ENCODE assay signal across 9 mouse cellular contexts in genomic region chr9:72872298-72873130, GRCm38 (mm10). TPM values are rescaled to one million over a fixed set of nuclear protein-coding genes. Genes with fewer than 3 reads are reported as not detected.
DNase-seq lines count a peak whose midpoint lies in the region; ATAC-seq and TF ChIP-seq lines count a peak whose summit lies in the region.
"Had no signal": no experiment of that assay in that cellular context is flagged by ENCODE, and none has a peak within 500 bp of the region (broad histone marks: within the 10 kb centered on the region; RNA-seq: fewer than 3 reads in every experiment).

No protein-coding gene starts in this region.

- TF ChIP-seq CTCF in CH12.LX (conservative IDR thresholded peaks at IDR 0.05 in 1 of 2, IDR thresholded peaks at IDR 0.05 in 1 of 2; ENCODE audit: low read depth in 2 of 2, low read length in 2 of 2), result no peak

- no peak for TF ChIP-seq POLR2A in CH12.LX (IDR thresholded peaks at IDR 0.05; ENCODE audit: low read depth, low read length)

- H3K36me3 ChIP-seq in heart, embryonic 10.5 days, result peaks cover 22% of the 10 kb centered on the region
- no peaks in the 10 kb centered on the region for H3K36me3 ChIP-seq in CH12.LX (replicated peaks in 1 of 2; ENCODE audit: control insufficient read depth in 1 of 2, insufficient read depth in 1 of 2, low read length in 1 of 2)
- H3K36me3 ChIP-seq in embryonic facial prominence, embryonic 14.5 days (ENCODE audit: control insufficient read depth, insufficient read depth, low read length), result no peaks in the 10 kb centered on the region
- H3K36me3 ChIP-seq in limb, embryonic 12.5 days, result no peaks in the 10 kb centered on the region

- no peaks in the 10 kb centered on the region for H3K79me2 ChIP-seq in CH12.LX (replicated peaks; ENCODE audit: control insufficient read depth, extremely low read depth, insufficient read depth, poor library complexity, severe bottlenecking)

- H3K9ac ChIP-seq in CH12.LX (ENCODE audit: insufficient read depth, low read depth), result no peak overlapping the region
- H3K9ac ChIP-seq in embryonic facial prominence, embryonic 14.5 days (ENCODE audit: low read depth, low read length), result no peak overlapping the region
- no peak overlapping the region for H3K9ac ChIP-seq in limb, embryonic 12.5 days (replicated peaks)

- dilution Hi-C loops in CH12.LX (cut with MboI; ENCODE audit: extremely low pct_ligation_motif_present, extremely low pct_unique_long_range_greater_than_20kb, low sequenced_read_pairs), result no loop called here

- peaks cover 48% of the 10 kb centered on the region for H3K4me1 ChIP-seq in heart, embryonic 10.5 days
- H3K4me1 ChIP-seq in CH12.LX (ENCODE audit: control insufficient read depth in 1 of 2, insufficient read depth in 2 of 2), result peaks cover 0 to 5% of the 10 kb centered on the region in 2 experiments; a peak in 2 of 4 replicates
- H3K4me1 ChIP-seq in embryonic facial prominence, embryonic 14.5 days (ENCODE audit: control insufficient read depth, insufficient read depth, low read length), result peaks cover 11% of the 10 kb centered on the region
- peaks cover 19% of the 10 kb centered on the region for H3K4me1 ChIP-seq in limb, embryonic 12.5 days (replicated peaks)

- H3K9me3 ChIP-seq in heart, embryonic 10.5 days, result no peaks in the 10 kb centered on the region
- no peaks in the 10 kb centered on the region for H3K9me3 ChIP-seq in CH12.LX (replicated peaks; ENCODE audit: low read length)
- no peaks in the 10 kb centered on the region for H3K9me3 ChIP-seq in embryonic facial prominence, embryonic 14.5 days (ENCODE audit: control insufficient read depth, low read length)
- no peaks in the 10 kb centered on the region for H3K9me3 ChIP-seq in limb, embryonic 12.5 days

- H3K4me2 ChIP-seq in CH12.LX (ENCODE audit: insufficient read depth, low read depth, poor library complexity, severe bottlenecking), result no peak overlapping the region
- H3K4me2 ChIP-seq in embryonic facial prominence, embryonic 14.5 days (ENCODE audit: low read depth, low read length), result no peak overlapping the region
- no peak overlapping the region; the same call in 1 of the 2 replicates for H3K4me2 ChIP-seq in limb, embryonic 12.5 days

- TF ChIP-seq RAD21 in CH12.LX (IDR thresholded peaks at IDR 0.05; ENCODE audit: low read depth, low read length), result no peak

- peak overlapping the region; percentile 77 for H3K27ac ChIP-seq in heart, embryonic 10.5 days
- no peak overlapping the region for H3K27ac ChIP-seq in CH12.LX (ENCODE audit: insufficient read depth, low read depth)
- H3K27ac ChIP-seq in embryonic facial prominence, embryonic 14.5 days (replicated peaks; ENCODE audit: low read depth, low read length), result peak overlapping the region; percentile 69
- H3K27ac ChIP-seq in limb, embryonic 12.5 days, result peak overlapping the region; percentile 56; the same call in 1 of the 2 replicates

- TF ChIP-seq EP300 in CH12.LX (IDR thresholded peaks at IDR 0.05; ENCODE audit: low read length), result no peak

- DNase-seq in heart, embryonic 10.5 days (ENCODE audit: low spot score), result no peak
- DNase-seq in heart, postnatal 36 days, result no peak
- no peak for DNase-seq in CH12.LX (ENCODE audit: extremely low read depth)
- DNase-seq in embryonic facial prominence, embryonic 14.5 days (ENCODE audit: low spot score), result peak; percentile 54
- DNase-seq in thymus, postnatal 0 days (ENCODE audit: low spot score), result no peak
- no peak for DNase-seq in thymus, postnatal 36 days
- DNase-seq: adrenal gland, adult 2 months had no signal

- intact Hi-C loops in heart, postnatal 36 days (cut with DNase I), result no loop called here

- 37% methylated on average over 8 of the region's 8 CpGs for whole genome bisulfite sequencing in heart, embryonic 10.5 days
- WGBS in embryonic facial prominence, embryonic 14.5 days, result 31% methylated on average over 8 of the region's 8 CpGs
- WGBS in limb, embryonic 12.5 days, result 41% methylated on average over 8 of the region's 8 CpGs

- H3K4me3 ChIP-seq in heart, embryonic 10.5 days, result no peak overlapping the region
- H3K4me3 ChIP-seq in CH12.LX (replicated peaks in 1 of 3; ENCODE audit: low read depth in 2 of 3, low read length in 2 of 3, poor library complexity in 1 of 3), result no peak overlapping the region
- H3K4me3 ChIP-seq in embryonic facial prominence, embryonic 14.5 days (ENCODE audit: low read depth, low read length), result no peak overlapping the region
- no peak overlapping the region for H3K4me3 ChIP-seq in limb, embryonic 12.5 days (replicated peaks)

- ATAC-seq in embryonic facial prominence, embryonic 14.5 days (ENCODE audit: low read depth), result no peak
- ATAC-seq in limb, embryonic 12.5 days (ENCODE audit: insufficient number of reproducible peaks, insufficient read depth, low FRiP score, low TSS enrichment, low read depth), result no peak
- no peak for ATAC-seq in monocyte, adult 5-6 weeks (replicated peaks; ENCODE audit: insufficient number of reproducible peaks, low FRiP score, low TSS enrichment, poor library complexity, severe bottlenecking)

- in situ Hi-C loops in CH12.LX (cut with MboI; ENCODE audit: low pct_ligation_motif_present, low pct_unique_long_range_greater_than_20kb, low sequenced_read_pairs), result no loop called here

- H3K27me3 ChIP-seq in heart, embryonic 10.5 days (ENCODE audit: insufficient read depth, poor library complexity, severe bottlenecking), result no peaks in the 10 kb centered on the region
- H3K27me3 ChIP-seq in CH12.LX (replicated peaks), result no peaks in the 10 kb centered on the region
- no peaks in the 10 kb centered on the region for H3K27me3 ChIP-seq in embryonic facial prominence, embryonic 14.5 days (replicated peaks; ENCODE audit: control insufficient read depth, insufficient read depth, low read length)
- H3K27me3 ChIP-seq in limb, embryonic 12.5 days, result no peaks in the 10 kb centered on the region

TF ChIP-seq in CH12.LX, 34 proteins besides CTCF, POLR2A, EP300 and RAD21:
- no peak for TF ChIP-seq TCF12 (IDR thresholded peaks at IDR 0.05; ENCODE audit: low read depth, low read length)
- TF ChIP-seq ZKSCAN1 (IDR thresholded peaks at IDR 0.05; ENCODE audit: borderline replicate concordance, low read depth, low read length), result no peak
- no peak for TF ChIP-seq ZMIZ1 (IDR thresholded peaks at IDR 0.05; ENCODE audit: low read depth, low read length)
- peak; percentile 53 for TF ChIP-seq ZNF384 (IDR thresholded peaks at IDR 0.05; ENCODE audit: low read depth, low read length)
TF ChIP-seq in CH12.LX: peak in this region for 1.

RNA-seq across cellular contexts. Expression of gene Pygo1, which starts 52.9 kb away (rescaled TPM):
- 1.6 and 2.2 TPM in 2 replicates for polyA plus RNA-seq in heart, embryonic 10.5 days (2016; fragmentation: Nextera tagmentation; extraction: Ambion mirVana)
- total RNA-seq in heart, postnatal 36 days (2021), result 10 to 100 TPM; 11.9 to 12.5 TPM
- total RNA-seq in CH12.LX (2012; rRNA removed), result not detected in 2 replicates
- total RNA-seq in CH12.LX (2014; rRNA removed), result not detected in 2 replicates
- polyA plus RNA-seq in CH12.LX (2012; ENCODE audit: insufficient read length, low read depth), result not detected in 2 replicates
- 7.1 and 7.9 TPM in 2 replicates for polyA plus RNA-seq in embryonic facial prominence, embryonic 14.5 days (2014; fragmentation: Nextera tagmentation; extraction: Ambion mirVana)
- 11.4 and 11.5 TPM in 2 replicates for polyA plus RNA-seq in limb, embryonic 12.5 days (2016; fragmentation: Nextera tagmentation; extraction: Ambion mirVana)
- polyA plus RNA-seq in thymus, postnatal 0 days (2015; fragmentation: Nextera tagmentation; extraction: Ambion mirVana), result 0.66 and 0.75 TPM in 2 replicates
- 0.10 TPM in 1 of 3 replicates, not detected in the others for total RNA-seq in monocyte, adult 5-6 weeks (2017)
